Mouse (Mus musculus): ENCODE data around the gene Gm49318. TPM values are rescaled to one million over a fixed set of nuclear protein-coding genes. Genes with fewer than 3 reads are reported as not detected.

The Gm49318 gene
- not detected in 2 replicates for polyA plus RNA-seq (2015; fragmentation: Nextera tagmentation; extraction: Ambion mirVana)

- Histone ChIP-seq H3K36me3 (peaks cover 7% of the 10 kb centered on the region; the same call in 1 of the 2 replicates), H3K4me1 (0 out of 2 replicates have a peak, but pooled peaks cover 5% of the 10 kb centered on the region), H3K9ac (peak within 1 kb of the TSS; percentile 83), H3K9me3 (no peaks in the 10 kb centered on the region), H3K4me3 (replicated peaks) (peak within 1 kb of the TSS; percentile 90), H3K4me2 (peak within 1 kb of the TSS; percentile 63), H3K27ac (peak within 1 kb of the TSS; percentile 99), H3K27me3 (replicated peaks) (no peaks in the 10 kb centered on the region)
- ATAC-seq (ENCODE audit: insufficient read depth, low FRiP score, low read depth): peak; percentile 97
- under 1% methylated on average over 71 of the region's 87 CpGs for WGBS
Measured at GRCm38 (mm10) chr9:22070791-22071573, at the start of gene Gm49318, which contains the start of gene Zfp653. Gm49318 (minus strand) TSS chr9:22071259. Zfp653 (minus strand) TSS chr9:22071376.

GRCm38 (mm10) chr9:22119543-22119942, 48.5 kb upstream of the Gm49318 start:
- WGBS: 81% methylated on average over 4 of the region's 4 CpGs
- ATAC-seq (ENCODE audit: insufficient read depth, low FRiP score, low read depth): no peak

GRCm38 (mm10) chr9:22117754-22118456, 46.8 kb upstream of the Gm49318 start:
- 43% methylated on average over 10 of the region's 10 CpGs for WGBS
- H3K4me2 ChIP-seq: peak overlapping the region; percentile 85
- no peaks in the 10 kb centered on the region for H3K27me3 ChIP-seq (replicated peaks)
- peak overlapping the region; percentile 38; the same call in 1 of the 2 replicates for H3K9ac ChIP-seq
- no peak overlapping the region for H3K27ac ChIP-seq
- peak overlapping the region; percentile 82 for H3K4me3 ChIP-seq (replicated peaks)
- no peaks in the 10 kb centered on the region for H3K9me3 ChIP-seq
- no peak for ATAC-seq (ENCODE audit: insufficient read depth, low FRiP score, low read depth)
- H3K4me1 ChIP-seq: peaks cover 12% of the 10 kb centered on the region
- H3K36me3 ChIP-seq: peaks cover 8% of the 10 kb centered on the region; the same call in 1 of the 2 replicates

More at GRCm38 (mm10) chr9:22119543-22119942, 48.5 kb upstream of the Gm49318 start:
- Histone ChIP-seq H3K9ac (no peak overlapping the region), H3K9me3 (no peaks in the 10 kb centered on the region), H3K27ac (no peak overlapping the region), H3K4me1 (peaks cover 12% of the 10 kb centered on the region), H3K36me3 (no peaks in the 10 kb centered on the region), H3K4me2 (no peak overlapping the region), H3K4me3 (replicated peaks) (no peak overlapping the region), H3K27me3 (replicated peaks) (no peaks in the 10 kb centered on the region)

GRCm38 (mm10) chr9:22116740-22117426, 45.8 kb upstream of the Gm49318 start, which contains the start of gene Elof1:
Elof1 (minus strand) TSS chr9:22117172.
- Histone ChIP-seq H3K9ac (peak within 1 kb of the TSS; percentile 87), H3K27ac (peak within 1 kb of the TSS; percentile 67), H3K4me3 (replicated peaks) (peak within 1 kb of the TSS; percentile 82), H3K27me3 (replicated peaks) (no peaks in the 10 kb centered on the region), H3K9me3 (no peaks in the 10 kb centered on the region), H3K36me3 (peaks cover 16% of the 10 kb centered on the region), H3K4me1 (peaks cover 12% of the 10 kb centered on the region), H3K4me2 (peak within 1 kb of the TSS; percentile 85)
- WGBS: under 1% methylated on average over 49 of the region's 52 CpGs
- peak; percentile 92 for ATAC-seq (ENCODE audit: insufficient read depth, low FRiP score, low read depth)

- WGBS: 17% methylated on average over 15 of the region's 15 CpGs
- H3K9ac ChIP-seq: peak overlapping the region; percentile 87
- no peak for ATAC-seq (ENCODE audit: insufficient read depth, low FRiP score, low read depth)
Measured at GRCm38 (mm10) chr9:22116086-22116485, 45.0 kb upstream of the Gm49318 start.

GRCm38 (mm10) chr9:22115635-22116034, 44.6 kb upstream of the Gm49318 start:
- H3K4me3 ChIP-seq (replicated peaks): peak overlapping the region; percentile 82
- no peaks in the 10 kb centered on the region for H3K27me3 ChIP-seq (replicated peaks)
- peaks cover 12% of the 10 kb centered on the region for H3K4me1 ChIP-seq
- peaks cover 25% of the 10 kb centered on the region for H3K36me3 ChIP-seq
- H3K27ac ChIP-seq: no peak overlapping the region
- peak overlapping the region; percentile 85 for H3K4me2 ChIP-seq
- no peak for ATAC-seq (ENCODE audit: insufficient read depth, low FRiP score, low read depth)
- no peaks in the 10 kb centered on the region for H3K9me3 ChIP-seq
- WGBS: 79% methylated on average over 4 of the region's 4 CpGs
- H3K9ac ChIP-seq: peak overlapping the region; percentile 87; the same call in 1 of the 2 replicates

More at GRCm38 (mm10) chr9:22116086-22116485, 45.0 kb upstream of the Gm49318 start:
- Histone ChIP-seq H3K9me3 (no peaks in the 10 kb centered on the region), H3K4me1 (peaks cover 12% of the 10 kb centered on the region), H3K27me3 (replicated peaks) (no peaks in the 10 kb centered on the region), H3K4me3 (replicated peaks) (peak overlapping the region; percentile 82), H3K4me2 (peak overlapping the region; percentile 85), H3K36me3 (peaks cover 21% of the 10 kb centered on the region), H3K27ac (no peak overlapping the region)

- ATAC-seq (ENCODE audit: insufficient read depth, low FRiP score, low read depth): no peak
Measured at GRCm38 (mm10) chr9:22108194-22108593, 37.1 kb upstream of the Gm49318 start.

GRCm38 (mm10) chr9:22099922-22100321, 28.9 kb upstream of the Gm49318 start:
- peaks cover 5% of the 10 kb centered on the region; the same call in 1 of the 2 replicates for H3K4me1 ChIP-seq
- peak overlapping the region; percentile 23 for H3K4me3 ChIP-seq (replicated peaks)
- ATAC-seq (ENCODE audit: insufficient read depth, low FRiP score, low read depth): peak; percentile 40
- H3K4me2 ChIP-seq: peak overlapping the region; percentile 33
- H3K9me3 ChIP-seq: no peaks in the 10 kb centered on the region
- peak overlapping the region; percentile 62; the same call in 1 of the 2 replicates for H3K27ac ChIP-seq
- H3K9ac ChIP-seq: no peak overlapping the region
- peaks cover 19% of the 10 kb centered on the region for H3K27me3 ChIP-seq (replicated peaks)
- 3% methylated on average over 18 of the region's 18 CpGs for WGBS
- H3K36me3 ChIP-seq: no peaks in the 10 kb centered on the region

More at GRCm38 (mm10) chr9:22108194-22108593, 37.1 kb upstream of the Gm49318 start:
- no peak overlapping the region for H3K4me2 ChIP-seq
- H3K9me3 ChIP-seq: no peaks in the 10 kb centered on the region
- WGBS: 81% methylated on average over 9 of the region's 9 CpGs
- no peak overlapping the region for H3K27ac ChIP-seq
- peaks cover 25% of the 10 kb centered on the region for H3K36me3 ChIP-seq
- no peak overlapping the region for H3K9ac ChIP-seq
- H3K4me3 ChIP-seq (replicated peaks): no peak overlapping the region
- no peaks in the 10 kb centered on the region for H3K4me1 ChIP-seq
- no peaks in the 10 kb centered on the region for H3K27me3 ChIP-seq (replicated peaks)

GRCm38 (mm10) chr9:22098993-22099696, 28.1 kb upstream of the Gm49318 start, which contains the start of gene Cnn1:
Cnn1 (plus strand) TSS chr9:22099216.
- Histone ChIP-seq H3K9ac (no peak within 1 kb of the TSS), H3K4me1 (peaks cover 5% of the 10 kb centered on the region; the same call in 1 of the 2 replicates), H3K27ac (peak within 1 kb of the TSS; percentile 62; the same call in 1 of the 2 replicates), H3K4me3 (replicated peaks) (peak within 1 kb of the TSS; percentile 23), H3K4me2 (peak within 1 kb of the TSS; percentile 33), H3K27me3 (replicated peaks) (peaks cover 19% of the 10 kb centered on the region), H3K36me3 (no peaks in the 10 kb centered on the region), H3K9me3 (no peaks in the 10 kb centered on the region)
- ATAC-seq (ENCODE audit: insufficient read depth, low FRiP score, low read depth): peak; percentile 39; the same call in 1 of the 2 replicates
- WGBS: 7% methylated on average over 14 of the region's 14 CpGs

GRCm38 (mm10) chr9:22095854-22096307, 24.8 kb upstream of the Gm49318 start:
- H3K9ac ChIP-seq: 0 out of 2 replicates have a peak overlapping the region, but pooled peaks have one; percentile 29
- under 1% methylated on average over 24 of the region's 24 CpGs for WGBS
- H3K4me3 ChIP-seq (replicated peaks): peak overlapping the region; percentile 34
- peak; percentile 75 for ATAC-seq (ENCODE audit: insufficient read depth, low FRiP score, low read depth)
- H3K27me3 ChIP-seq (replicated peaks): peaks cover 14% of the 10 kb centered on the region
- H3K4me1 ChIP-seq: peaks cover 5% of the 10 kb centered on the region; the same call in 1 of the 2 replicates
- H3K27ac ChIP-seq: no peak overlapping the region
- H3K4me2 ChIP-seq: peak overlapping the region; percentile 74
- H3K9me3 ChIP-seq: no peaks in the 10 kb centered on the region
- no peaks in the 10 kb centered on the region for H3K36me3 ChIP-seq
